Mouse (Mus musculus) naive thymus-derived CD4-positive, alpha-beta T cell, adult 2 months (primary cell): ENCODE data around the gene Egfr.

Source experiments
- DNase-seq: peaks from one replicate; pipeline ENCODE4 v3.0.0-alpha.2; 2011; ENCODE audit warnings: low read depth

The Egfr gene

DNA sequence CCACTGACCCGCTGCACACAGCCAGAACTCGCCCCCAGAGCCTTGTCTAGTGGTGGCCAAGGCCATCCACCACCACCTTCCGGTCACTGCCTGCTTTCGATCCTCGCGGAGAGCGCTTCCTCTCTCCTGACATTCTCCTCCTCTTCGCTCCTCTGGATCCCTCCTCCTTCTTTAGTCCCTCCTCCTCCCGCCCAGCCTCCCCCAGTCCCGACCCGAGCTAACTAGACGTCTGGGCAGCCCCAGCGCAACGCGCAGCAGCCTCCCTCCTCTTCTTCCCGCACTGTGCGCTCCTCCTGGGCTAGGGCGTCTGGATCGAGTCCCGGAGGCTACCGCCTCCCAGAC, at the start of gene Egfr:
Gene Egfr, plus strand, starts transcription at position 197 of the 342 bp plus-strand sequence.
- DNase-seq: no peak

DNA sequence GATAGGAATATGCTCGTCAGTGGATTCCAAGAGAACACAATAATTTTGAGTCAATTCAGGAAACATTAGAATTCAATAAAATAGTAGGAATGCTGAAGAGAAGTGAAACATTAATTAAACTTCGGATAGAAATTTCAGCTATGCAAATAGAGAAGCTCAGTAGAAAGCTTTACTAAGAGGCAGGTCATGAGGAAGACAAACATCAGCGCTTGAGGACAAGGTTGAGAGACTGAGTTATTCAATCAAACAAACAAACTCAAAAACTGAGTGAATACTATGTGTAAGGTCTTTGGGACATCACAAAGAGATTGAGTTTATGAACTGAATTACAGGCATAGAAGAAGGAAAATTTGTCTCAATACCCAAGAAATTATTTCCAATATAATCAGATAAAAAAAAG, 48.8 kb upstream of the Egfr start:
- no peak for DNase-seq

DNA sequence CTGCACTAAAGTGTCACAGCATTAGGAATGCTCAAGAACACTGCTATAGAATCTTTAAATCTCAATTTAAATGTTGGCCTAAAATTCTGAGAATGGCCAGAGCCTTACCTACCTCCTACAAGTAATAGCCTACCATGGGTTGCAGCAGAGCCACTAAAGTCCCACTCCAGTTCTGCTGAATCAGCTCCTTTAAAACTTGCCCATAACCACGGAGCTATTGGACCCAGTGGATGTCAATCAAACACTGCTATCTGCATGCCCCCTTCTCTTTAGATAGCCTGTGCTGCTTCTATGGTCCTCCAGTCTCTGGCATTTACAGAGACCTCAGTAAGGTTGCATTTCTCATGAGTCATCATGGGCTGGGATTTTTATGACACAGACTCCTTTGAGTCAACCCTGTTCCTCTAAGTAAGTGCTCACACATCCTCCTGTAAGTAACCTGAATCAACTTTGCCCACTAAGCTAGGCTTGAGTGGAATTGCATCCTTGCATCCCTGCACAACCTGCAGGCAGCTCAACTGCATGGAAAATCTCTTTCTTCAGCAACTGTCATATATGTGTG, 16.8 kb upstream of the Egfr start:
- DNase-seq: no peak

DNA sequence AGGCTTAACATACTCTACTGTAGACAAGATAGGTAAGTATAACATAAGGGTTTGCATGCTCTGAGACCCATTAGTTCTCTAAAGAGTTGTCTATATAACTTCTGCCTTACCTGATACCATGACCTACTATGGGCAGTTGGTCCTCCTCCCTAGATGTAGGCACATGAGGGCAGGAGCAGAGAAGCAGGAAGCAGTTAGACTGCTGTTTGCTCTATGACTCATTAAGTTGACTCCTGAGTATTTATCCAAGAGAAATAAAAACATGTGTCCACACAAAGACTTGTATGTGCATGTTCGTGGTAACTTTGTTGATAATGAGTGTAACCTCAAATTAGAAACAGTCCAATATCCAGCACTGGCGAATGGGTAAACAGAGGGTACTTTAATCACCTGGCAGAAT, 14.7 kb upstream of the Egfr start:
- DNase-seq: no peak

DNA sequence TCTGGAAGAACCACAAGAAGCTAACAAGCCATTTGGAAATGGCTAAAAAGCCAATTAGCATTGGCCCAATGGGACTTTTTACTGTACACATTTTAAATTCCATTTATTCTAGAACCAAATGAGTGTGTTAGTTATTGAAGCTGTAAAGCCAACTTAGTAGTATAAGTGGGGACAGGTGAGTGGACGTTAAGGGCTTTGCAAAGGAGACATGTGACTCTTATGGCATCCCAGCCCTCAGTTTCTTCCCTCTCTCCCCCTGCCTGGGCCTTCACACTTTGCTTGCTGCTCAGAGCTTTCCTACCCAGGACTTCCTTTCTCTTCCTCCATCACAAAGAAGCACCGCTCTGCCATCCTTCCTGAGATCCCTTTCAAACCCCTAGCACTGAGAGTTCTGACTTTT, 13.3 kb upstream of the Egfr start:
- DNase-seq: no peak

DNA sequence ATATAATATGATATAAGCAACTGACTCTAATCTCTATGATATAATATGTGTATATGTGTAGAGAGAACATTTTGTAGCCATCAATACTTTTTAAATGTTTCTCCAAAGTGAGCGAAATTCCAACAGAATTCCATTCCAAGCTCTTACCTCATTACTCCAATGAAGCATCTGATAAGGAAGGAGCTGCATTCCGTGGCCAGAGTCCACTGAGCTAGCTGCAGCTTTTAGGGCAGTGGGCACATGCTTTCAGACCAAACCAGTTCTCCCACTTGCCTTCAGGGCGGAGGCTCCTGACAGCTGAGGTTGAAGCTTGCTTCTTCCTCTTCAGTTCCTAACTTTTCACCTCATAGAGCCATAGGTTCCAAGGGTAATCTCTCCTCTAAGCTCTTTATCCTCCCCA, 12.8 kb upstream of the Egfr start:
- DNase-seq: no peak

DNA sequence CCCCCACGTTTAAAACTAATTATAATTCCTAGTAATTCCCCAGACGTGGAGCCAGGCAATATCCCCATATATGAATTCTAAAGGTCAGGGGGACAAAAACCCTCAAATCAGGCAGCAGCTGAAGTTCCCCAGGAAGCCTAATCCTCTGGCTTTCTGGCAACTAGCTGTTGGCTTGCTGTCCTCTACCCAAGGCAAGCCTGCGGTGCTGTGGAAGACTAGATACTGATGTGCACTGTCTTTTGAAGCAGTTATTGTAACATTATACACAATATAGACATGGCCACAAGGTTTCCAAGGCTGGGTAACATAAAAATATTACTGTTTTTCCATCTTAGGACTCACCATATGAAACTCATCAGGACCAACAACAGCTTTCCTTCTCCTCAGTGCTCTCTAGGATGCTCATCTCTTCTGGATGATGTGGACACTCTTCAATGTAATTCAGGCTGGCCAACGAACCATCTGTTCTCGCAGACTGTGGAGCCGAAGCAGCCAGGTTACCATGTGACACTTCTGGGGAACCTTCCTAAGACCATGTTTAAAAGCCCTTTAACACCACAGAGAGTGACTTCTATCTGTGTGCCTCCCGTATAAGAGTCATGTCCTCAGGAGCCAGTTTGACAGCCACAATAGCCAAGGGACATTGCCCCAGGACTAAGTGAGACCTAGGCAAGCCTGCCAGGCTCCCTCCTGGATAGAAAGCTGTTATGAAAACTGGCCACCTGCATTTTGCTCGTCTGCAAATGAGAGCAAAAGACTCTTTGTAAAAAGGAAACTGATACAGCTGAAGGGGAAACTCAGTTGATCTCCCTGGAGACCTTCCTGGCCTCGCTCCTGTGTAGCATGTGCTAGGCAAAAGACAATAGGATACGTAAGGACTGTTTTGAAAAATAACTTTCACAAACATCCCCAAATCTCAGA, 11.1 kb upstream of the Egfr start:
- DNase-seq: no peak

DNA sequence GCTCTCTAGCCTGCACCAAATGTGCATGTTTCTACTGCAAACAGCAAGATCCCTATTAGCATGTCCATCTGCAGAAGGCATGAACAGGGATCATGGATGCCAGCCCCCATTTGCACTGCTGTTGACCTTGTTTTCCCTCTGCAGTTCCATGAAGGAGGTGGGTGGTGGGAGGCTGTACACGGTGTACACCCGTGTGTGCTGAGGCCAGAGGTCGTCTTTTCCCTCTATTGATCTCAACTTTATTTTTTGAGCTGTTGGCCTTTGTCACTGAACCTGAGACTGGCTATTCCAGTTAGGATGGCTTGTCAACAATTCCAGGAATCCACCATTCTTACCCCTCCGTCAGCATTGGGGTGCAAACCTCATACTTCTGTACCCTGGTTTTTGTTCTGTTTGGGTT, 9.8 kb upstream of the Egfr start:
- DNase-seq: no peak

DNA sequence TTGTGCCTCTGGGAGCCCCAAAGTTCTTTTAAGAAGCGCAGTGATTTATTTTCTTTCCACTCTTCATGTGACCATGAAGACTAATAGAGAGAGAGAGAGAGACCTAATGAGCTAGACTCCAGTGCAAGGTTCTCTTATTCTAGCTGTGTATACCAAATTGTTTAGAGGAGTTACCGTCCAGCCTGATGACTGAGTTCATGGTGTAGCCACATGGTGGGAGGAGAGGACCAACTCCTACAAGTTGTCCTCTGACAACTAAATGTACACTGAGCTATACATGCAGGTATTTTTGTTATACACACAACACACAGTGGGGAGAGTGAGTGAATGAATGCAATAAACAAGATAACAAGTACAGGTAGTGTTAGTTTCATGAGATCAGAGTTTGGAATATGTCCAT, 9.2 kb upstream of the Egfr start:
- DNase-seq: no peak

DNA sequence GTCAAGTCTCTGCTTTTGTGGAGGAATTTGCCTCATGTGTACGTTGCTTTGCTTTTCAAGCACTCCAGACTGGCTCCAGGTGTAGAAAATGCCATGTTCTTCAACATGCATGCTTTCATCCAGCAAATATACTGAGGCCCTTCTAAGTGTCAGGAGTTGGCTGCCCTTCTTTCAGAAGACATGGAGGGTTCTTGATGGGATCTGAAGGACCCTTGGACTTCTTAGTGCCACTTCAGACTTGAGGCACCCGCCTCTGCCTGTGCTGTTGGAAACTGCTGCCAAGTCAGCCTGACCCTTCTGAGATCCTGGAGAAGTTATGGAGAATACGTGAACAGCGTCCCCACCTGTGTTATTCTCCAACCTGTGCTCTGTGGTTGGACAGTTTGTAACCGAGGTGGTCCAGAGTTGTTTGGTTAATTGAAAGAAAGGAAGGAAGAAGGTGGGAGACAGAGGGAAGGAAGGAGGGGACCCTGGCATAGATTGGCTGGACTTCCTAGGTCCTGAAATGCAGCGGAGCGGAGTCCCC, 483 bp upstream of the Egfr start:
- no peak for DNase-seq

DNA sequence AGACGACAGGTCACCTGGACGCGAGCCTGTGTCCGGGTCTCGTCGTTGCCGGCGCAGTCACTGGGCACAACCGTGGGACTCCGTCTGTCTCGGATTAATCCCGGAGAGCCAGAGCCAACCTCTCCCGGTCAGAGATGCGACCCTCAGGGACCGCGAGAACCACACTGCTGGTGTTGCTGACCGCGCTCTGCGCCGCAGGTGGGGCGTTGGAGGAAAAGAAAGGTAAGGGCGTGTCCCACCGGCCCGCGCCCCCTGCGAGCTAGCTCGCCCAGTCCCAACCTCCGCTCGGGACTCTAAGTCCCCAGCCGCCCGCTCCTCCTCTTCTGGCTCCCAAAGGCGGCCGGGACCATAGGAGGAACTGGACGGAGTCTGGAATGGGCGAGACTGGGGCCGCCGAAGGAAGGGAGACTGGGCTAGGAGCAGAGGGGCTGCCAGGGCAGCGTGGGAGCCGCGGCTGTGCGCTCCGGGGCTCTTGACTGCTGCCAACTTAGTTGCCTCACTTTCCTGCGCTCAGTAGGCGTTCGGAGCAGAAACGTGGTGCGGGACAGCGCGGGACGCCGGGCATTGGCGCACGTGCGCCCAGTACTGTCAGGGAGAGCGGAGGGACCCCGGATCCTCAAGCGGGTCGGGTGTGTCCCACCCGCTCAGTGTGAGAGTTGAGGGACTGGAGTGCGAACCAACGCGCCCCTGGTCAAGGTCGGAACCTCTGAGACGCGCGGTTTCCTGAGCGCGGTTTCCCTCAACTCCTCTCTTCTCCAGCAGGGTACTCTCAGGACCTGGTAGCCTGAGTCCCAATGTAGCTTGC, 548 bp downstream of the Egfr start:
- DNase-seq: no peak

DNA sequence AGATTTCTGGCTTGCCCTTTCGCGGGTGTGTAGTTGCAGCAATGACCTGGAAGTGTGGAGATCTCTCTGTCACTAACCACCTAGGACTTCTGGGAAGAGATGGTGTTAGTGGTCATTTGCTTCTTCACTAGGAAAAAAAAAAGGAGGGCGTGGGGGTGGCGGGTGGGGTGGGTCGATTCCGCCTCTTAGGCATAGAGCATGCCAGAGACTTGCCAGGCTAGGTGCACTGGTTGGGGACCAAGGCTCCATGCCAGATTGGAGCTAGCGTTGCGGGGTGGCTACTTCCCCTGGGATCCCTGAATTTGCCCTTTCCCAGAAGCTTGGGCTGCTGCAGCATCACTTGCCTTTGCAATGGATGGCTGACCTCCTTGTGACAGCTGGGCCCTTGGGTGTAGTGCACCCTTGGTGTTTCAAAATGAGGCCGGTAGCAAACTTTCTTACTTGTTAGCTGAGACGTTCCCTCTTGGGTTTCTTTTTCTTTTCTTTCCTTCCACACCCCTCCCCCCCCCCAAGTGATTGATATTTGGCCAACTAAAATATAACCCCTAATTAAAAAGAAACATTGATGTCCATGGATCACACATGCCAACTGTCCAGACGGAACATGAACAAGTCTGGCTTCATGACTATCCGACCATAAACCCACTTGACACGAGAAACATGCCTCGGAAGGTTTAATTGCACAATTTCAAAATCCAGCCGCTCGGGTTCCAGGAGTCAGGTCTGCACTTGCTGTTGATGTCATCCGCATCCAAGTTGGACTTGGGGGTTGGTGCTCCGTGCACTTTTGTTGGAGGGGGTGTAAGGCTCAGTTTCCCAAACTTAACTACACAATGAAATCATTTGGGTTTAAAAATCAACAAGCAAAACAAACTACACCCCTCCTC, 1.4 kb downstream of the Egfr start:
- no peak for DNase-seq

DNA sequence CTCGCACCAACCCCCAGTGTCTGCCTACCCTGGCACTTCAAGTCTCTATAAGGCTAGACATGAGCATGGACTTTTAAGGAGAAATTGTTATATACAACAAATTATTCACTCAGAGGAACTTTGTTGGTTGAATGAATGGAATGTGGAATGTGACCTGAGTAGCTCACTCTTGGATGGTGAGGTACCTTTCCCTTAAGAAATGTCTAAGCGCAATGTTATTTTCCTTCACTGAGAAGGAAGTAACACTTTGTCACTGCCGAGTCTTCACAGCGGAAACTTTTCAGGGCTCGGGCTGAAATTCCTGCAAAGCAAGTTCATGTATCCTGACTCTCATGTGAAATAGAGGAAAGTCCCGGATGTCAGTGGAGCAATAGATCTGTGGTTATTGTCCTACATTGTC, 7.9 kb downstream of the Egfr start:
- DNase-seq: no peak

DNA sequence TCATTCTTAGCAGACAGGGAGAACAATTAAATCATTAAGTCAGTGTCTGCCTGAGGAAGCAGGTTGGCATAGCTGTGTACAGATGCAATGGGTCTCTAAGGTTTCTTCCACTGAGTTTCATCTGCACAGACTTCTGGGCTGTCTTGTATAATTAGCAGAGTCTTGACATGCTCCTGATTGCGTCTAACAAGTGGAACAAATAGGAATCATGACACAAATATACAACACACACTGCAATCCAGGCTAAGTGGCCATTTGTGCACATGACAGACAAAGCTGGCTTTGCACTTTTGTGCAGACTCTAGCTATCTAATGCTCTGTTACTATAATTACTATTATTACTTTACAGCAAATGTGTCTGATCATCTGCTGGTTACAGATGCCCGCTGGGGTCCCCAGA, 9.2 kb downstream of the Egfr start:
- DNase-seq: no peak

DNA sequence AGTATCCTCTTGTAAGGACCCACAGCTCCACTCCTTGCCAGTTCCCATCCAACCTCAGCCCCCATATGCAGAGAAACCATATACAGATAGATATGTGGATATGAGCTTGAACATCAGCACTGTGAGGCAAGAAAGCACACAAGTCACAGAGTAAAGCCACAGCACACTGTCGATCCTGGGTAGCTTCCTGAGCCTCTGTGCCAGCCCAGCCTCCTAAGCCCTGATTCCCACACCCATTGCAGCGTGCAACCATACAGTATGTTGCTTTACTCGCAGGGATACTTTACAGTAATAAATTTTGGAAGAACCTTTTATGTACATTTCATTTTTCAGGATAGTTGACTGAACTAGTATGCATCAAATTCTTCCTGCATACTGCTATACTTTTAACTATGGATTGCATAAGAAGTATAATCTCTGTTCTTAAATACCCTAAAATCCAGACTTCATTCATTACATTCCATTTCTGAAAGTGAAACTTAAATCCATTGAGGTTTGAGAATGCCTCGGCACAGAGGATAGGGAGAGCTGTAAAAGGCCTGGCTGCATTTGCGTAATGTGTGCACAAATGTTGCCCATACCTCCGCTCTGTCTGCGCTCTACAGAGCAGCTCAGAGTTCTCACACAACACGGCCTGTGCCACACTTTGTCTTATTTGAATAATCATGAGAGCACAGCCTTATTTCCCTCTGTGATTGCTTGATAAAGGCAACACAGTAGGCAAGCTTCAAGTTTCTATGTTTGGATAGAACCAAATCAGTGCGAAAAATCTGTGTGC, 14.2 kb downstream of the Egfr start:
- no peak for DNase-seq

DNA sequence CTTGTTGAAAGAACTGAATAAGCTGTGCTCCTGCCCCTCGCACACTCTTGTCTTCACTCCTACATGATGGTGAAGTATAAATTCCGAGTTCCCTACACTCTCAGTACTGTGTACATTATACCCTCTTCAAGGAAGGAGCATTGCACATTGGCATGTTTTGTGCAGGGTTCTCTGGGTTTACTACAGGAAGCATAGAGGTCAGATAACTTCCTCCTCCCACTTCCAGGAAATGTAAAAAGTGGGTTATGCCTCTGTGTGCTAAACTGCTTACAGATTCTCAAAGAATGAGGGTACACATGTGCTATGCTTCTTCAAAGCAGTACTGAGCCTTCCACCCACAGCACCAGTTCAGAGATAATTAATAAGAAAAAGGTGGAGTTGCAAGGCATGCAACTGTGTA, 16.0 kb downstream of the Egfr start:
- DNase-seq: peak; percentile 34

DNA sequence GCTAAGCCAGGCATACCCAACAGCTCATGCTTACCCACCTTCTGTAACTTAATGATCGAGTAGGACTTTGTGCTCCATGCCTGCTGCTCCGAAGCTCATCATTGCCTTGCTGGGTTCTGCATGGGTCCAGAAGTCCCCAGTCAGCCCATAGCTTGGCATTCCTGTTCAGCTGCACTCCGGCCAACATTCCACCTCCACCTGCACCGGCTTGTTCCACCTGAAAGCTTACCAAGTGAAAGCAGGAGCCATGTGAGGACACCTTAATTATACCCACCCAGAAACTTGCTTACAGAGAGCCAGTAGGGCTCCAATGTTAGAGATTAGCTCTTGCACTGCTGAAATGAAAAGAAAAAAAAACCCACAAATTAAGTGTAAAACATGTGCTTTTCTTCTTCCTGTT, 17.3 kb downstream of the Egfr start:
- no peak for DNase-seq

DNA sequence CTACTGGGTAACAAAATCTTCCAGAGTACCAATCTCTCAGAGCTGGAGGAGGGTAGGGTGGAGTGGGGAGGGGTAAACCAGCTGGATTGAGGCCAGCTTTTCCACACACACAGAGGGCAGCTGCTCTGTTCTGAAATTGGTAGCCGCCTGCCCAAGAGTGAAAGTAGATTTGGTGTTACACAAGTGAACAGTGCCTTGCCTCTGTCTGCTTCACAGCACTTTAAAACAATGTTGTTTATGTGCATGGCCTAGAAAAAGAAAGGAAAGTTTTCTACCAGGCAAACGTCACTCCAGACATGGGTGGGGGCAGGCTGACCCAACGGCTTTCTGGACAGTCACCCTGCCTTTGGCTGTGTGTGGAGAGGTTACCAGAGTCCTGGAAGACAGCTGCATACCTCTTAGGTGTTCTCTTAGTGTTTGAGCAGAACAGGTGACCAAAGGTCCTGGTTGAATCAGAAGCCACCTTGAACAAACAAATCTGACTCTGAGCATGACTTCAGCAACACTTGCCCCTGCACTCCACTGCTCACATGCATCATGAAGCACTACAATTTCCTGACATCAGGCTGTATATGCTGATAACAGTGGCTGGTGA, 17.8 kb downstream of the Egfr start:
- DNase-seq: peak; percentile 27

DNA sequence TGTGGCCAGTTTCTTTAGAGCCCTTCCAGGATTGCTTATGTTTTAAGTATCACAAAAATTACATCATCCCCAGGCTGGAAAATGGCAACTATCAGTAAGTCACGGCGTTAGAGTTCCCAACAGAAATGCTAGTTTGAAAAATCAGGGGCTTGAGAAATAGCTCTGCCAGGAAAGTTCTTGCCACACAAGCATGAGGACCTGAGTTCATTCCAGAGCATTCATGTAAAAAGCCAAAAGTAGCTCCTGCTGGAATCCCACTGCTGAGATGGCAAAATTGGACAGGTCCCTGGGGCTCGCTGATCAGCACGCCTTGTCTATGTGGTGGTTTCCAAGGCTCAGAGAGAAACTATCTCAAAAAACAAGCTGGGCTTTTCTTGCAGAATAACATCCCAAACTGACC, 19.0 kb downstream of the Egfr start:
- DNase-seq: no peak

DNA sequence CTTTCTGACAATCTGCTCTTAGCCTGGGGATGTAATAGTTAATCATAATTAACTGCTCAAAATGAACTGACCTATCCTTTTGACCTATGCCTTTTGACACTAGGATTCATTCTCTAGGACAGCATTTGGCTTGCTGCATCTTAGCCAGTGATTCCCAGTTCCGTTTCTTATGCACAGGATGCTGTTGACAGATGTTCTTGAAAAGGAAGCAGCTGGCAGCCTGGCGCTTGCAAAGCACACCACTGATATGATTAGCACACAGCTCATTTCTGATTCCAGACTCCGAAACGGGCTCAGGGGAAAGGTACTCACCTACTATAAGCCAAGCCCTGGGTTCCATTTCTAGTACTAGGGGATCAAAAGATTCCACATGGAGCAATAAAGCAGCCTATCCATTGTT, 20.7 kb downstream of the Egfr start:
- no peak for DNase-seq

DNA sequence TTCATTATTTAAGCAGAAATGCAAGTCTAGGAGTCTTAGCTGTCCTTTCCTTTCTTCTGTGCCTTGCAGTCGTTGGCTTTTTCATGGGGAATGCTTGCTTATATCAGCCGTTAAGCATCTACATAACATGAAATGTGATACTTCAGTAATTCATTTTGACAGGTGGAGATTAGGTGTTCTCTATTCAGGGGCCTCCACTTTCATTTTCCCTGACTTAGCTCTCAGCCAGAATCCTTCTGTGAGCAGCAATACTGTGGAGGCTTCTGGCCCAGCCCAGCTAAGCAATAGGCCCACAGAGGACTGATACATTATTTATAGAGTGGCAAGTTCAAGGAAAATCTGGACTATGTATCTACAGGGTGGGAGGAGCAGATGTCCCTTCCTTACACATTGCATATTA, 25.0 kb downstream of the Egfr start:
- DNase-seq: no peak
